Mouse (Mus musculus) midbrain, embryonic 12.5 days (tissue): ENCODE results near the gene Atp11a. TPM values are rescaled to one million over a fixed set of nuclear protein-coding genes. Genes with fewer than 3 reads are reported as not detected.

Source experiments
- polyA plus RNA-seq: library from polyadenylated mRNA; unstranded; fragments of >200 nt; fragmentation: Nextera tagmentation; extraction: Ambion mirVana; gene quantifications from 2 replicates; pipeline ENCODE4 v1.2.1, GENCODE M21; 2016

The Atp11a gene
- polyA plus RNA-seq, 1 experiment from 2014 or later = 16.5 TPM

Other genes with a start within 250 kb of the Atp11a start
- gene Spaca7, start 184.0 kb upstream of the Atp11a start, polyA plus RNA-seq = not detected in 2 replicates
- gene Tubgcp3, start 84.8 kb upstream of the Atp11a start, polyA plus RNA-seq = 55.6 and 56.1 TPM in 2 replicates
- gene Mcf2l, start 116.8 kb downstream of the Atp11a start, polyA plus RNA-seq = 97.8 and 104 TPM in 2 replicates